Mouse (Mus musculus) hindbrain, embryonic 13.5 days (tissue): ENCODE measurements at regions not wholly inside any gene's neighbourhood (a gene's known extent, or its start where the extent isn't known, plus 50 kb on each side); places are given as distances from the start of the nearest gene placed in this dataset.
A peak's percentile ranks its signal among the peaks of the same experiment; 100 is the strongest.
"Not testable (repeated sequence)": the region's sequence is repeated elsewhere in the genome, so short reads cannot be mapped to it uniquely, and the experiment has no call there.

ENCODE experiments used
- ATAC-seq: fragments of 200-750 bp; cut with Nextera tagmentation; 2 replicates; pipeline ENCODE4 v1.8.0; 2017; ENCODE audit warnings: moderate TSS enrichment; ENCODE audit not compliant: low FRiP score
- H3K27ac ChIP-seq: fragments of 300-500 bp; sonication (generic); 2 replicates; pipeline ENCODE4 v1.5.1; 2015; ENCODE audit warnings: inconsistent platforms, mild to moderate bottlenecking, moderate library complexity
- H3K27me3 ChIP-seq: fragments of 300-500 bp; sonication (generic); 2 replicates; pipeline ENCODE4 v1.6.1; 2015; ENCODE audit warnings: mild to moderate bottlenecking, inconsistent platforms
- H3K36me3 ChIP-seq: fragments of 300-500 bp; sonication (generic); 2 replicates; pipeline ENCODE4 v1.6.1; 2015; ENCODE audit warnings: mild to moderate bottlenecking, inconsistent platforms
- H3K4me1 ChIP-seq: fragments of 300-500 bp; sonication (generic); replicated peaks from 2 replicates; pipeline ENCODE4 v1.6.1; 2015; ENCODE audit warnings: inconsistent platforms
- H3K4me2 ChIP-seq: fragments of 300-500 bp; sonication (generic); 2 replicates; pipeline ENCODE4 v1.6.1; 2015; ENCODE audit warnings: inconsistent platforms, mild to moderate bottlenecking, moderate library complexity
- H3K4me3 ChIP-seq: fragments of 300-500 bp; sonication (generic); 2 replicates; pipeline ENCODE4 v1.5.1; 2015; ENCODE audit warnings: mild to moderate bottlenecking, inconsistent platforms
- H3K9ac ChIP-seq: fragments of 300-500 bp; sonication (generic); 2 replicates; pipeline ENCODE4 v1.6.1; 2015; ENCODE audit warnings: mild to moderate bottlenecking, inconsistent platforms
- H3K9me3 ChIP-seq: fragments of 300-500 bp; sonication (generic); 2 replicates; pipeline ENCODE4 v1.6.1; 2016; ENCODE audit warnings: inconsistent platforms
- WGBS: fragments of 180-500 bp; shearing (Covaris S2); methylation state at CpG from one replicate; pipeline ENCODE4 v1.1.7; 2015; 5-methylcytosine and 5-hydroxymethylcytosine counted together

- H3K27me3 ChIP-seq, H3K4me3 ChIP-seq, H3K9ac ChIP-seq, H3K4me1 ChIP-seq, H3K27ac ChIP-seq, H3K9me3 ChIP-seq, H3K36me3 ChIP-seq, ATAC-seq, H3K4me2 ChIP-seq: not testable (repeated sequence)
- WGBS, result 98% methylated on average over 11 of the region's 16 CpGs
Measured at GRCm38 (mm10) chr6:140869523-140869922, 140.4 kb downstream of the Gm11077 start.

- no peak for ATAC-seq
- no peaks in the 10 kb centered on the region for H3K9me3 ChIP-seq
- H3K27ac ChIP-seq, result no peak overlapping the region
- H3K9ac ChIP-seq, result no peak overlapping the region
- no peaks in the 10 kb centered on the region for H3K36me3 ChIP-seq
- H3K27me3 ChIP-seq, result no peaks in the 10 kb centered on the region
- no peak overlapping the region for H3K4me2 ChIP-seq
- H3K4me1 ChIP-seq, result no peaks in the 10 kb centered on the region
- 75% methylated on average over 3 of the region's 3 CpGs for WGBS
- H3K4me3 ChIP-seq, result no peak overlapping the region
Measured at GRCm38 (mm10) chr6:140874831-140875230, 145.7 kb downstream of the Gm11077 start.

- H3K4me2 ChIP-seq, result no peak overlapping the region
- H3K9ac ChIP-seq, result no peak overlapping the region
- no peaks in the 10 kb centered on the region for H3K36me3 ChIP-seq
- H3K27me3 ChIP-seq, result no peaks in the 10 kb centered on the region
- H3K4me1 ChIP-seq, result no peaks in the 10 kb centered on the region; the same call in 1 of the 2 replicates
- H3K27ac ChIP-seq, result no peak overlapping the region
- ATAC-seq, result no peak
- H3K9me3 ChIP-seq, result no peaks in the 10 kb centered on the region
- no peak overlapping the region for H3K4me3 ChIP-seq
Measured at GRCm38 (mm10) chr6:140883651-140884050, 154.6 kb downstream of the Gm11077 start.

- Histone ChIP-seq H3K4me2 (no peak overlapping the region), H3K4me3 (no peak overlapping the region), H3K9ac (no peak overlapping the region), H3K27ac (no peak overlapping the region), H3K9me3 (no peaks in the 10 kb centered on the region), H3K4me1 (no peaks in the 10 kb centered on the region; the same call in 1 of the 2 replicates), H3K27me3 (no peaks in the 10 kb centered on the region), H3K36me3 (no peaks in the 10 kb centered on the region)
- ATAC-seq, result peak; percentile 83
- 62% methylated on average over 11 of the region's 11 CpGs for WGBS
Measured at GRCm38 (mm10) chr6:140888610-140889009, 159.5 kb downstream of the Gm11077 start.

GRCm38 (mm10) chr6:140890060-140890459, 161.0 kb downstream of the Gm11077 start:
- Histone ChIP-seq H3K27ac (no peak overlapping the region), H3K4me2 (no peak overlapping the region), H3K9me3 (no peaks in the 10 kb centered on the region), H3K27me3 (no peaks in the 10 kb centered on the region), H3K4me1 (peaks cover 4% of the 10 kb centered on the region; the same call in 1 of the 2 replicates), H3K36me3 (no peaks in the 10 kb centered on the region), H3K4me3 (no peak overlapping the region), H3K9ac (no peak overlapping the region)
- no peak for ATAC-seq
- WGBS, result 73% methylated on average over 5 of the region's 5 CpGs

- H3K36me3 ChIP-seq, result no peaks in the 10 kb centered on the region
- H3K9ac ChIP-seq, result no peak overlapping the region
- ATAC-seq, result no peak
- no peaks in the 10 kb centered on the region for H3K9me3 ChIP-seq
- H3K27me3 ChIP-seq, result no peaks in the 10 kb centered on the region
- no peak overlapping the region for H3K27ac ChIP-seq
- H3K4me3 ChIP-seq, result no peak overlapping the region
- WGBS, result 70% methylated on average over 2 of the region's 2 CpGs
- peaks cover 4% of the 10 kb centered on the region; the same call in 1 of the 2 replicates for H3K4me1 ChIP-seq
- H3K4me2 ChIP-seq, result no peak overlapping the region
Measured at GRCm38 (mm10) chr6:140890591-140890990, 161.5 kb downstream of the Gm11077 start.

GRCm38 (mm10) chr6:140894467-140894866, 165.4 kb downstream of the Gm11077 start:
- Histone ChIP-seq H3K27me3 (no peaks in the 10 kb centered on the region), H3K4me2 (no peak overlapping the region), H3K27ac (no peak overlapping the region), H3K4me1 (0 out of 2 replicates have a peak, but pooled peaks cover 4% of the 10 kb centered on the region), H3K9ac (no peak overlapping the region), H3K36me3 (no peaks in the 10 kb centered on the region), H3K4me3 (no peak overlapping the region), H3K9me3 (no peaks in the 10 kb centered on the region)
- 40% methylated on average over 11 of the region's 11 CpGs for WGBS
- ATAC-seq, result no peak

- Histone ChIP-seq H3K27me3 (no peaks in the 10 kb centered on the region), H3K36me3 (no peaks in the 10 kb centered on the region), H3K9me3 (no peaks in the 10 kb centered on the region), H3K9ac (no peak overlapping the region), H3K4me1 (0 out of 2 replicates have a peak, but pooled peaks cover 4% of the 10 kb centered on the region), H3K4me3 (no peak overlapping the region), H3K4me2 (no peak overlapping the region), H3K27ac (no peak overlapping the region)
- peak; percentile 27; the same call in 1 of the 2 replicates for ATAC-seq
- WGBS, result 61% methylated on average over 2 of the region's 2 CpGs
Measured at GRCm38 (mm10) chr6:140895441-140895840, 166.4 kb downstream of the Gm11077 start.

GRCm38 (mm10) chr6:140897111-140897510, 168.0 kb downstream of the Gm11077 start:
- H3K4me2 ChIP-seq, result no peak overlapping the region
- H3K9ac ChIP-seq, result no peak overlapping the region
- H3K27ac ChIP-seq, result no peak overlapping the region
- H3K9me3 ChIP-seq, result no peaks in the 10 kb centered on the region
- WGBS, result 36% methylated on average over 8 of the region's 8 CpGs
- no peaks in the 10 kb centered on the region for H3K27me3 ChIP-seq
- no peak for ATAC-seq
- no peak overlapping the region for H3K4me3 ChIP-seq
- 0 out of 2 replicates have a peak, but pooled peaks cover 4% of the 10 kb centered on the region for H3K4me1 ChIP-seq
- no peaks in the 10 kb centered on the region for H3K36me3 ChIP-seq

- no peak overlapping the region for H3K4me2 ChIP-seq
- 54% methylated on average over 12 of the region's 12 CpGs for WGBS
- peak; percentile 67; the same call in 1 of the 2 replicates for ATAC-seq
Measured at GRCm38 (mm10) chr6:140924319-140924981, 195.4 kb downstream of the Gm11077 start.

GRCm38 (mm10) chr6:140927616-140928015, 198.5 kb downstream of the Gm11077 start:
- Histone ChIP-seq H3K9me3 (no peaks in the 10 kb centered on the region), H3K27ac (no peak overlapping the region), H3K36me3 (no peaks in the 10 kb centered on the region), H3K27me3 (no peaks in the 10 kb centered on the region), H3K4me3 (no peak overlapping the region), H3K9ac (no peak overlapping the region), H3K4me1 (no peaks in the 10 kb centered on the region), H3K4me2 (no peak overlapping the region)
- 100% methylated on average over 3 of the region's 3 CpGs for WGBS
- no peak for ATAC-seq

More at GRCm38 (mm10) chr6:140924319-140924981, 195.4 kb downstream of the Gm11077 start:
- Histone ChIP-seq H3K9me3 (no peaks in the 10 kb centered on the region), H3K27me3 (no peaks in the 10 kb centered on the region), H3K27ac (no peak overlapping the region), H3K36me3 (no peaks in the 10 kb centered on the region), H3K4me1 (no peaks in the 10 kb centered on the region), H3K9ac (no peak overlapping the region), H3K4me3 (no peak overlapping the region)

- H3K27ac ChIP-seq, result no peak overlapping the region
- H3K9ac ChIP-seq, result no peak overlapping the region
- H3K4me2 ChIP-seq, result no peak overlapping the region
- no peaks in the 10 kb centered on the region for H3K4me1 ChIP-seq
- no peak overlapping the region for H3K4me3 ChIP-seq
- 66% methylated on average over 6 of the region's 6 CpGs for whole genome bisulfite sequencing
- no peak for ATAC-seq
- H3K9me3 ChIP-seq, result no peaks in the 10 kb centered on the region
- H3K27me3 ChIP-seq, result no peaks in the 10 kb centered on the region
- no peaks in the 10 kb centered on the region for H3K36me3 ChIP-seq
Measured at GRCm38 (mm10) chr6:140934286-140934685, 205.2 kb downstream of the Gm11077 start.

- ATAC-seq, result no peak
- Histone ChIP-seq H3K4me1 (no peaks in the 10 kb centered on the region), H3K4me2 (no peak overlapping the region), H3K27ac (no peak overlapping the region), H3K4me3 (no peak overlapping the region), H3K27me3 (no peaks in the 10 kb centered on the region), H3K9me3 (no peaks in the 10 kb centered on the region), H3K36me3 (no peaks in the 10 kb centered on the region), H3K9ac (no peak overlapping the region)
- 88% methylated on average over 1 of the region's 1 CpGs for WGBS
Measured at GRCm38 (mm10) chr6:140938025-140938424, 208.9 kb downstream of the Gm11077 start.
